Comparison of ENCODE assay signal across 34 mouse cellular contexts in genomic region chr2:175172123-175172522, GRCm38 (mm10).
"Had no signal": no experiment of that assay in that cellular context is flagged by ENCODE, and none has a peak within 500 bp of the region (broad histone marks: within the 10 kb centered on the region; RNA-seq: fewer than 3 reads in every experiment).

No protein-coding gene starts in this region.

- H3K4me1 ChIP-seq: heart, embryonic 10.5 days; heart, embryonic 13.5 days; heart, embryonic 15.5 days; hindbrain, embryonic 10.5 days; hindbrain, embryonic 12.5 days; hindbrain, embryonic 13.5 days; hindbrain, embryonic 15.5 days; intestine, embryonic 15.5 days; kidney, embryonic 15.5 days had no signal

- H3K36me3 ChIP-seq: heart, embryonic 10.5 days; heart, embryonic 13.5 days; heart, embryonic 15.5 days; hindbrain, embryonic 10.5 days; hindbrain, embryonic 12.5 days; hindbrain, embryonic 13.5 days; hindbrain, embryonic 15.5 days; intestine, embryonic 15.5 days; kidney, embryonic 15.5 days had no signal

- H3K27ac ChIP-seq: heart, embryonic 10.5 days; heart, embryonic 13.5 days; heart, embryonic 15.5 days; hindbrain, embryonic 10.5 days; hindbrain, embryonic 12.5 days; hindbrain, embryonic 13.5 days; hindbrain, embryonic 14.5 days; hindbrain, embryonic 15.5 days; hindbrain, postnatal 0 days; intestine, embryonic 15.5 days; kidney, embryonic 15.5 days; kidney, postnatal 0 days; layer of hippocampus, adult 2 months; left cerebral cortex, adult 2 months had no signal

- H3K27me3 ChIP-seq: heart, embryonic 13.5 days; heart, embryonic 15.5 days; hindbrain, embryonic 12.5 days; hindbrain, embryonic 13.5 days; hindbrain, embryonic 15.5 days; intestine, embryonic 15.5 days; kidney, embryonic 15.5 days had no signal

- H3K4me3 ChIP-seq: heart, embryonic 10.5 days; heart, embryonic 13.5 days; heart, embryonic 15.5 days; hindbrain, embryonic 10.5 days; hindbrain, embryonic 12.5 days; hindbrain, embryonic 13.5 days; hindbrain, embryonic 15.5 days; intestine, embryonic 15.5 days; kidney, embryonic 15.5 days; layer of hippocampus, adult 2 months; left cerebral cortex, adult 2 months had no signal

- DNase-seq: heart, postnatal 10 days; heart, postnatal 14 days; heart, postnatal 36 days; heart, postnatal 4 days; kidney, adult 18-20 months; kidney, adult 2 months; kidney, adult 8-10 months; kidney, adult 9 months; kidney, postnatal 10 days; kidney, postnatal 14 days; kidney, postnatal 25 days; kidney, postnatal 36 days; kidney, postnatal 4 days; layer of hippocampus, adult 9-11 months; layer of hippocampus, postnatal 36 days had no signal

- ATAC-seq: hindbrain, embryonic 16.5 days; hindbrain, postnatal 0 days; inflammation-experienced regulatory T-cells, adult 6 months; intestine, embryonic 15.5 days; intestine, embryonic 16.5 days; intestine, postnatal 0 days had no signal

- H3K9me3 ChIP-seq: heart, embryonic 10.5 days; heart, embryonic 13.5 days; heart, embryonic 15.5 days; hindbrain, embryonic 10.5 days; hindbrain, embryonic 13.5 days; hindbrain, embryonic 15.5 days; intestine, embryonic 15.5 days; kidney, embryonic 15.5 days had no signal

- H3K4me2 ChIP-seq: heart, embryonic 11.5 days; heart, embryonic 13.5 days; heart, embryonic 15.5 days; hindbrain, embryonic 12.5 days; hindbrain, embryonic 13.5 days; hindbrain, embryonic 14.5 days; hindbrain, embryonic 15.5 days; intestine, embryonic 15.5 days; kidney, embryonic 15.5 days had no signal

- H3K9ac ChIP-seq: heart, embryonic 13.5 days; heart, embryonic 15.5 days; hindbrain, embryonic 12.5 days; hindbrain, embryonic 13.5 days; hindbrain, embryonic 14.5 days; hindbrain, embryonic 15.5 days; intestine, embryonic 15.5 days; kidney, embryonic 15.5 days had no signal
